ENCODE assay signal across 22 mouse cellular contexts in genomic region chr3:146030255-146030836, GRCm38 (mm10). TPM values are rescaled to one million over a fixed set of nuclear protein-coding genes. Genes with fewer than 3 reads are reported as not detected.
DNase-seq lines count a peak whose midpoint lies in the region; ATAC-seq and TF ChIP-seq lines count a peak whose summit lies in the region.
"Had no signal": no experiment of that assay in that cellular context is flagged by ENCODE, and none has a peak within 500 bp of the region (broad histone marks: within the 10 kb centered on the region; RNA-seq: fewer than 3 reads in every experiment).

No protein-coding gene starts in this region.

- TF ChIP-seq CTCF in stomach, postnatal 0 days (IDR thresholded peaks at IDR 0.05; ENCODE audit: low read depth): no peak

- peak; percentile 19 for DNase-seq in forebrain, embryonic 14.5 days (ENCODE audit: low spot score)
- no peak for DNase-seq in hindbrain, embryonic 10.5 days (ENCODE audit: low spot score)
- no peak for DNase-seq in stomach, postnatal 0 days (ENCODE audit: low spot score)
- peak; percentile 37 for DNase-seq in splenic B cell, adult 2 months (ENCODE audit: low read depth, low spot score)
- no peak for DNase-seq in thymus, adult 18-20 months
- DNase-seq: adrenal gland, adult 8-10 months; cerebellum, adult 18-20 months; cerebellum, postnatal 36 days; heart, postnatal 4 days; kidney, adult 11 months; lung, adult 18-20 months; lung, postnatal 4 days; right cerebral cortex, postnatal 4 days; thymus, adult 2 months had no signal

- no peak overlapping the region for H3K4me3 ChIP-seq in forebrain, embryonic 14.5 days (ENCODE audit: low read depth, low read length)
- H3K4me3 ChIP-seq in forebrain, embryonic 13.5 days: no peak overlapping the region
- H3K4me3 ChIP-seq in hindbrain, embryonic 15.5 days: no peak overlapping the region
- no peak overlapping the region for H3K4me3 ChIP-seq in hindbrain, embryonic 10.5 days
- no peak overlapping the region for H3K4me3 ChIP-seq in stomach, embryonic 16.5 days (replicated peaks; ENCODE audit: low read length)
- H3K4me3 ChIP-seq in stomach, postnatal 0 days (ENCODE audit: low read depth, low read length): no peak overlapping the region
- H3K4me3 ChIP-seq: erythroblast, embryonic 14.5 days; layer of hippocampus, adult 2 months; left cerebral cortex, adult 2 months; limb, embryonic 13.5 days had no signal

- H3K9ac ChIP-seq in forebrain, embryonic 14.5 days (ENCODE audit: low read length): peak overlapping the region; percentile 13; the same call in 1 of the 2 replicates
- H3K9ac ChIP-seq in forebrain, embryonic 13.5 days: no peak overlapping the region
- no peak overlapping the region for H3K9ac ChIP-seq in hindbrain, embryonic 15.5 days
- 0 out of 2 replicates have a peak overlapping the region, but pooled peaks have one; percentile 21 for H3K9ac ChIP-seq in stomach, embryonic 16.5 days (ENCODE audit: low read length)
- no peak overlapping the region for H3K9ac ChIP-seq in stomach, postnatal 0 days (ENCODE audit: low read length)
- H3K9ac ChIP-seq: limb, embryonic 13.5 days had no signal

- no peaks in the 10 kb centered on the region for H3K9me3 ChIP-seq in forebrain, embryonic 14.5 days (replicated peaks; ENCODE audit: control insufficient read depth, low read length)
- no peaks in the 10 kb centered on the region for H3K9me3 ChIP-seq in forebrain, embryonic 13.5 days (replicated peaks)
- no peaks in the 10 kb centered on the region for H3K9me3 ChIP-seq in hindbrain, embryonic 15.5 days
- H3K9me3 ChIP-seq in hindbrain, embryonic 10.5 days: peaks cover 3% of the 10 kb centered on the region; the same call in 1 of the 2 replicates
- H3K9me3 ChIP-seq in stomach, embryonic 16.5 days (replicated peaks; ENCODE audit: control insufficient read depth, low read length): no peaks in the 10 kb centered on the region
- no peaks in the 10 kb centered on the region for H3K9me3 ChIP-seq in stomach, postnatal 0 days (ENCODE audit: control insufficient read depth, low read length)
- H3K9me3 ChIP-seq: limb, embryonic 13.5 days had no signal

- H3K27ac ChIP-seq in forebrain, embryonic 14.5 days (ENCODE audit: low read depth, low read length): no peak overlapping the region
- no peak overlapping the region for H3K27ac ChIP-seq in forebrain, embryonic 13.5 days
- peak overlapping the region; percentile 7; the same call in 1 of the 2 replicates for H3K27ac ChIP-seq in hindbrain, embryonic 15.5 days (replicated peaks)
- no peak overlapping the region; the same call in 1 of the 2 replicates for H3K27ac ChIP-seq in hindbrain, embryonic 10.5 days
- H3K27ac ChIP-seq in stomach, embryonic 16.5 days (ENCODE audit: low read length): no peak overlapping the region
- H3K27ac ChIP-seq in stomach, postnatal 0 days (replicated peaks): no peak overlapping the region
- H3K27ac ChIP-seq: kidney, postnatal 0 days; layer of hippocampus, adult 2 months; left cerebral cortex, adult 2 months; limb, embryonic 13.5 days had no signal

- ATAC-seq in forebrain, embryonic 14.5 days: peak; percentile 20; the same call in 1 of the 2 replicates
- ATAC-seq in forebrain, embryonic 13.5 days: no peak
- ATAC-seq in hindbrain, embryonic 15.5 days (ENCODE audit: low FRiP score, low read depth): peak; percentile 34; the same call in 1 of the 2 replicates
- no peak for ATAC-seq in stomach, embryonic 16.5 days (ENCODE audit: insufficient read depth, low FRiP score)
- ATAC-seq in stomach, postnatal 0 days (ENCODE audit: low FRiP score, low TSS enrichment): no peak

- H3K27me3 ChIP-seq in forebrain, embryonic 14.5 days (replicated peaks; ENCODE audit: control insufficient read depth, insufficient read depth, low read length): no peaks in the 10 kb centered on the region
- H3K27me3 ChIP-seq in forebrain, embryonic 13.5 days: no peaks in the 10 kb centered on the region
- no peaks in the 10 kb centered on the region for H3K27me3 ChIP-seq in hindbrain, embryonic 15.5 days
- H3K27me3 ChIP-seq in hindbrain, embryonic 10.5 days (ENCODE audit: insufficient read depth, poor library complexity, severe bottlenecking): no peaks in the 10 kb centered on the region
- no peaks in the 10 kb centered on the region for H3K27me3 ChIP-seq in stomach, embryonic 16.5 days (ENCODE audit: control insufficient read depth, insufficient read depth, low read length)
- H3K27me3 ChIP-seq in stomach, postnatal 0 days (ENCODE audit: control insufficient read depth, insufficient read depth, low read length): no peaks in the 10 kb centered on the region
- H3K27me3 ChIP-seq in splenic B cell, adult 2 months (ENCODE audit: control insufficient read depth, insufficient read depth, low read length, poor library complexity, severe bottlenecking): no peaks in the 10 kb centered on the region
- H3K27me3 ChIP-seq: limb, embryonic 13.5 days had no signal

- 11% methylated on average over 5 of the region's 5 CpGs for WGBS in forebrain, embryonic 14.5 days
- 16% methylated on average over 5 of the region's 5 CpGs for WGBS in forebrain, embryonic 13.5 days
- 20% methylated on average over 5 of the region's 5 CpGs for WGBS in hindbrain, embryonic 15.5 days
- WGBS in hindbrain, embryonic 10.5 days: 38% methylated on average over 5 of the region's 5 CpGs
- WGBS in stomach, embryonic 16.5 days: 16% methylated on average over 5 of the region's 5 CpGs
- WGBS in stomach, postnatal 0 days: 24% methylated on average over 5 of the region's 5 CpGs

- H3K4me2 ChIP-seq in forebrain, embryonic 14.5 days (ENCODE audit: low read length): no peak overlapping the region
- no peak overlapping the region for H3K4me2 ChIP-seq in forebrain, embryonic 13.5 days
- no peak overlapping the region for H3K4me2 ChIP-seq in hindbrain, embryonic 15.5 days
- no peak overlapping the region for H3K4me2 ChIP-seq in stomach, embryonic 16.5 days (ENCODE audit: low read depth, low read length)
- no peak overlapping the region for H3K4me2 ChIP-seq in stomach, postnatal 0 days (replicated peaks; ENCODE audit: low read depth)
- H3K4me2 ChIP-seq: limb, embryonic 13.5 days had no signal

- TF ChIP-seq EP300 in stomach, postnatal 0 days (optimal IDR thresholded peaks at IDR 0.05): no peak

- H3K4me1 ChIP-seq in forebrain, embryonic 14.5 days (ENCODE audit: control insufficient read depth, insufficient read depth, low read length): no peaks in the 10 kb centered on the region
- peaks cover 6% of the 10 kb centered on the region; the same call in 1 of the 2 replicates for H3K4me1 ChIP-seq in forebrain, embryonic 13.5 days
- peaks cover 6% of the 10 kb centered on the region; the same call in 1 of the 2 replicates for H3K4me1 ChIP-seq in hindbrain, embryonic 15.5 days (replicated peaks)
- H3K4me1 ChIP-seq in hindbrain, embryonic 10.5 days (replicated peaks): peaks cover 16% of the 10 kb centered on the region
- H3K4me1 ChIP-seq in stomach, embryonic 16.5 days (ENCODE audit: control insufficient read depth, insufficient read depth, low read length): peaks cover 7% of the 10 kb centered on the region; the same call in 1 of the 2 replicates
- no peaks in the 10 kb centered on the region for H3K4me1 ChIP-seq in stomach, postnatal 0 days (replicated peaks; ENCODE audit: control insufficient read depth, insufficient read depth)

- H3K36me3 ChIP-seq in forebrain, embryonic 14.5 days (ENCODE audit: control insufficient read depth, insufficient read depth, low read length): no peaks in the 10 kb centered on the region
- no peaks in the 10 kb centered on the region for H3K36me3 ChIP-seq in forebrain, embryonic 13.5 days (ENCODE audit: poor library complexity, severe bottlenecking)
- no peaks in the 10 kb centered on the region for H3K36me3 ChIP-seq in hindbrain, embryonic 15.5 days
- H3K36me3 ChIP-seq in hindbrain, embryonic 10.5 days: no peaks in the 10 kb centered on the region
- H3K36me3 ChIP-seq in stomach, embryonic 16.5 days (ENCODE audit: control insufficient read depth, insufficient read depth, low read length): no peaks in the 10 kb centered on the region
- H3K36me3 ChIP-seq in stomach, postnatal 0 days (ENCODE audit: control insufficient read depth, insufficient read depth, low read length): no peaks in the 10 kb centered on the region
- no peaks in the 10 kb centered on the region for H3K36me3 ChIP-seq in splenic B cell, adult 2 months (ENCODE audit: control insufficient read depth, insufficient read depth, low read length, poor library complexity, severe bottlenecking)
- H3K36me3 ChIP-seq: limb, embryonic 13.5 days had no signal

RNA-seq across cellular contexts. Expression of gene Syde2, which starts 42.7 kb away (rescaled TPM):
- polyA plus RNA-seq in forebrain, embryonic 14.5 days (2014; fragmentation: Nextera tagmentation; extraction: Ambion mirVana): 0.52 and 0.67 TPM in 2 replicates
- 0.59 and 0.88 TPM in 2 replicates for polyA plus RNA-seq in forebrain, embryonic 13.5 days (2015; fragmentation: Nextera tagmentation; extraction: Ambion mirVana)
- 0.34 and 0.54 TPM in 2 replicates for polyA plus RNA-seq in hindbrain, embryonic 15.5 days (2015; fragmentation: Nextera tagmentation; extraction: Ambion mirVana)
- polyA plus RNA-seq in hindbrain, embryonic 10.5 days (2016; fragmentation: Nextera tagmentation; extraction: Ambion mirVana): 0.92 and 1.3 TPM in 2 replicates
- polyA plus RNA-seq in stomach, embryonic 16.5 days (2015; fragmentation: Nextera tagmentation; extraction: Ambion mirVana): 1.6 and 1.9 TPM in 2 replicates
- 1.4 and 1.6 TPM in 2 replicates for polyA plus RNA-seq in stomach, postnatal 0 days (2015; fragmentation: Nextera tagmentation; extraction: Ambion mirVana)
- polyA plus RNA-seq: erythroblast, embryonic 14.5 days had no signal

Comparison
In these comparisons a context has a peak if more than half of its experiments do, and no peak if none do; other contexts are left out.
1. ATAC-seq: peak in forebrain, embryonic 14.5 days (single experiment) and hindbrain, embryonic 15.5 days (single experiment); none in forebrain, embryonic 13.5 days (single experiment), stomach, embryonic 16.5 days (single experiment) and stomach, postnatal 0 days (single experiment).
2. H3K9ac ChIP-seq: peak in forebrain, embryonic 14.5 days (single experiment) and stomach, embryonic 16.5 days (single experiment); none in forebrain, embryonic 13.5 days (single experiment), hindbrain, embryonic 15.5 days (single experiment) and stomach, postnatal 0 days (single experiment).
3. DNase-seq: peak in forebrain, embryonic 14.5 days (single experiment) and splenic B cell, adult 2 months (single experiment); none in hindbrain, embryonic 10.5 days (single experiment), stomach, postnatal 0 days (single experiment) and thymus, adult 18-20 months (0 of 2).